Mouse (Mus musculus): ENCODE data around the gene Cnih2. TPM values are rescaled to one million over a fixed set of nuclear protein-coding genes. Genes with fewer than 3 reads are reported as not detected.

Gene Cnih2
- polyA plus RNA-seq (2012; ENCODE audit: insufficient read depth, insufficient read length, low replicate concordance, missing spikeins), result not detected in 2 replicates

DNA sequence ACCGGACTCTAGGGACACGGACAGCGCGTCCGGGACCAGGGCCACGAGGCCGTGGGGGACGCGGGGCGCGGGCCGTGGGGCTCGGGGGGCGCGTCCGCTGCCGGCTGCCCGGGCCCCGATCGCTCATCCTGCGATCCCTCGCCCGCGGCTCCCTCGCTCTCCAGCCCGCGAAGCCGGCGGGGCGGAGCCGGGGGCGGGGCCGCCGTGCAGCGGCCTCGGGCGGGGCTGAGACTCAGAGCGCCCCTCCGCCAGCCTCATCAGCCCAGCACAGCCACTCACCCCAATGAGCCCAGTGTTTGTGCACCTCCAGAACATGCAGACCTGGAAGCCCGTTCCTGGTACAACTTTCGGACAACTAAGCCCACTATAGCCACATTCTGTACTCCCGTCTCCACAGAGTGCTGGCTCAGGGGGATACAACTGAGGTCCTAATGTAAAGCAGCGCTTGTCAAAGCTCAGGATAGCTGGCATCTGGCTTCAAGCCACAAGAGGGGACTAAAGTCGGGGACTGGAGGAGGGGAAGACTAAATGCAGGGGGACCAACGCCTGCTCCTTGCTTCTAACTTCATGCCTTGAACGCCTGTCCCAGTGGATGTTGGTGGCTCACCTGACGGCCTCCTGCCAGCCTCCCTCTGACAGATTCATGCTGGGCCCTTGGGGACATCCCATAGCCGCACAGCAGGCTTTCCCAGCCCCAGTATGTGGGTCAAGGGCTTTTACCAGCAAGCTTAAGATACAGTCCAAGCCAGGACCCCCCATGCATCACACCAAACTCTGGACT is at the start of gene Cnih2:
Gene Cnih2, minus strand, starts transcription at position 159 of the 781 bp plus-strand sequence.
- peaks cover 45% of the 10 kb centered on the region for H3K4me1 ChIP-seq (ENCODE audit: control insufficient read depth, insufficient read depth, low read length)
- peak within 1 kb of the TSS; percentile 71 for H3K27ac ChIP-seq (ENCODE audit: insufficient read depth, low read depth, low read length)
- H3K4me3 ChIP-seq (ENCODE audit: insufficient read depth, low read depth, low read length), result peak within 1 kb of the TSS; percentile 94
- 3% methylated on average over 41 of the region's 48 CpGs for WGBS
- TF ChIP-seq CTCF (IDR thresholded peaks at IDR 0.05; ENCODE audit: insufficient read depth, low read depth, low read length) (no peak), POLR2A (IDR thresholded peaks at IDR 0.05; ENCODE audit: insufficient read depth, low read depth, low read length) (peak; percentile 31; the same call in 1 of the 2 replicates)

DNA sequence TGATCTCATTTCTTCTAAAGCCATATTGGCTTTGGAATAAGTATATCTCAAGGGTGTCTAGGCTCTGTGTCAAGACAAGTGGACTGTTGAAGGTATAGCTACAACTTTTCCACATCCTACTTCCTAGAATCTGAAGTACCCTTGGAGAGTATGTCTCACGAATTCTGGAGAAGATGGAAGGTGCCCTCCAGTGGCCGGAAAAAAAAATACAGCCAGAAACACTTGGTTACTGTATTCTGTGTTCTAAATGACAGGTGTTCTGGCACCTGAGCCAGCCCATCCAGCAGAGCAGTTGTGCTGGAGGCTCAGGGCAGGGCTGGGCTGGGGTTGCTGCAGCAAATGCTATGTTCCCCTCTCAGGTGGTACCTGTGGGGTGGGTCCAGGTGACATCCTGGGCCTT is 41.3 kb upstream of the Cnih2 start:
- 6% methylated on average over 2 of the region's 2 CpGs for WGBS
- no peak overlapping the region for H3K4me3 ChIP-seq (ENCODE audit: insufficient read depth, low read depth, low read length)
- TF ChIP-seq CTCF (IDR thresholded peaks at IDR 0.05; ENCODE audit: insufficient read depth, low read depth, low read length) (0 out of 2 replicates have a peak, but pooled peaks have one; percentile 33), POLR2A (IDR thresholded peaks at IDR 0.05; ENCODE audit: insufficient read depth, low read depth, low read length) (no peak)
- H3K4me1 ChIP-seq (ENCODE audit: control insufficient read depth, insufficient read depth, low read length), result no peaks in the 10 kb centered on the region
- H3K27ac ChIP-seq (ENCODE audit: insufficient read depth, low read depth, low read length), result no peak overlapping the region

DNA sequence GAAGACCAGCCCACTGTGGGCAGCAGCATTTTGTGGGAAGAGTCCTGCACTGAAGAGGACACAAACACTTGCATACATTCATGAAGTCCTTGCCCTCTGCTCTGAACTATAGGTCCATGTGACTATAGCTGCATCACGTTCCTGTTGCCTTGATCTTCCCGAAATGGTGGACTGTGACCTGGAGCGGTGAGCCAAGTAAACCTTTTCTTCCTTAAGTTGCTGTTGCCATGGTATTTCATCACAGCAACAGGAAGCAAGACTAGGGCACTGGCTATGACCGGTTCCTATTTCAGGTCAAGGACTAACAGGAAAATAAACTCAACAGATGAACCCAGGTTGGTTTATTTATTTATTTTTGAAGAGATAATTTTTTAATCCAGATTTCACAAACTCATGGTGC is 32.9 kb upstream of the Cnih2 start:
- WGBS, result 78% methylated on average over 4 of the region's 4 CpGs
- Histone ChIP-seq H3K4me3 (ENCODE audit: insufficient read depth, low read depth, low read length) (no peak overlapping the region), H3K4me1 (ENCODE audit: control insufficient read depth, insufficient read depth, low read length) (no peaks in the 10 kb centered on the region), H3K27ac (ENCODE audit: insufficient read depth, low read depth, low read length) (no peak overlapping the region)
- no peak for TF ChIP-seq CTCF (IDR thresholded peaks at IDR 0.05; ENCODE audit: insufficient read depth, low read depth, low read length)
- TF ChIP-seq POLR2A (IDR thresholded peaks at IDR 0.05; ENCODE audit: insufficient read depth, low read depth, low read length), result no peak

DNA sequence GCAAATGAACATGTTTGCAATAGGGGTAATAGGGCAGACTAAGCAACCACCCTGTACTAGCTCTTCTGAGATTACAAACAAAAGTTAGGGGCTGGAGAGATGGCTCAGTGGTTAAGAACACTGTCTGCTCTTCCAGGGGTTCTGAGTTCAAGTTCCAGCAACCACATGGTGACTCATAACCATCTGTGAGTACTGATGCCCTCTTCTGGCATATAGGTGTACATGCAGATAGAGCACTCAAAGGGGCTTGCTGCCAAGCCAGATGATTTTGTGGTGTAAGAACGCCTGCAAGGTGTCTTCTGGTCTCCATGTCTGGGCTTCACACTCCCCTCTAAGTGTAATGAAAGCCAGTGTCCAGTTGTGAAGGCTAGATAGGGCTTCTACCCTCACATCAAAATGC is 31.4 kb upstream of the Cnih2 start:
- TF ChIP-seq CTCF (IDR thresholded peaks at IDR 0.05; ENCODE audit: insufficient read depth, low read depth, low read length) (no peak), POLR2A (IDR thresholded peaks at IDR 0.05; ENCODE audit: insufficient read depth, low read depth, low read length) (no peak)
- no peaks in the 10 kb centered on the region for H3K4me1 ChIP-seq (ENCODE audit: control insufficient read depth, insufficient read depth, low read length)
- WGBS, result 46% methylated on average over 1 of the region's 1 CpGs
- no peak overlapping the region for H3K4me3 ChIP-seq (ENCODE audit: insufficient read depth, low read depth, low read length)
- no peak overlapping the region for H3K27ac ChIP-seq (ENCODE audit: insufficient read depth, low read depth, low read length)

DNA sequence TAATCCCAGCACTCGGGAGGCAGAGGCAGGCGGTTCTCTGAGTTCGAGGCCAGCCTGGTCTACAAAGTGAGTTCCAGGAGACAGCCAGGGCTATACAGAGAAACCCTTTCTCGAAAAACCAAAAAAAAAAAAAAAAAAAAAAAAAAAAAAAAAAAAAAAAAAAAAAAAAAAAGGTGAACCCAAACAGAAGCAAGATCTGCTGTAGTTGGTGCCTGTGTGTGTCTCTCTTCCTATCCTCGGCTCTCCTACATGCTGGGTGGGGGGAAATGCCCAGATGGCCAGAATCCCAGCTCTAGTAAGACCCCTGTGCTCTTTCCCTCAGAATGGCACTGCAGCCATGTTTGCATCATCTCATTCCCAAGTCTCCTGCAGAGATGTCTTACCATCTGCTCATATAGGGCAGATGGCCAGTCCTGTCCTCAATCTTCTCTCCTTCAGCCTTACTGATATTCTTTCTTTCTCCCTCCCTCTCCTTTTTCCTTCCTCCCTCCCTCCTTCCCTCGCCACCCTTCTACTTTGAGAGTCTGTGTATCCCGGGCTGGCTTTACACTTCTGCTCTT is 25.8 kb upstream of the Cnih2 start:
- 60% methylated on average over 7 of the region's 7 CpGs for WGBS
- H3K4me1 ChIP-seq (ENCODE audit: control insufficient read depth, insufficient read depth, low read length), result no peaks in the 10 kb centered on the region
- TF ChIP-seq POLR2A (IDR thresholded peaks at IDR 0.05; ENCODE audit: insufficient read depth, low read depth, low read length), result no peak
- TF ChIP-seq CTCF (IDR thresholded peaks at IDR 0.05; ENCODE audit: insufficient read depth, low read depth, low read length), result no peak
- H3K27ac ChIP-seq (ENCODE audit: insufficient read depth, low read depth, low read length), result no peak overlapping the region
- no peak overlapping the region for H3K4me3 ChIP-seq (ENCODE audit: insufficient read depth, low read depth, low read length)

DNA sequence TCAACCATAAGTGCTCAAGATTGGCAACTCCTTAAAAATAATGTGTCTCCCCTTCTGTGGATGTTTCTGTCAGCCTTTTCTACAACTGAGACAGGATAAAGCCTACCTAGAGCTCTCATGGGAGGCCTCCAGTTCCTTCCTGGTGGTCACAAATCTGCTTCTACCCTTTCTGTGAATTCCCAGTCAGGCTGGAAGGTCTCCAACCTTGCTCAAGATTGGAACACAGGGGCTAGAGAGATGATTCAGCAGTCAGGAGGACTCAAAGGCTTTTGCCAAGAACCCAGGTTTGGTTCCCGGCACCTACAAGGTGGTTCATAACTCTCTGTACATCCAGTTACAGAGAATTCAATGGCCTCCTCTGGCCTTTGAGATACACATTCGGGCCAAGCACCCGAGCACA is 24.9 kb upstream of the Cnih2 start:
- H3K4me3 ChIP-seq (ENCODE audit: insufficient read depth, low read depth, low read length), result no peak overlapping the region
- no peak overlapping the region for H3K27ac ChIP-seq (ENCODE audit: insufficient read depth, low read depth, low read length)
- 90% methylated on average over 3 of the region's 3 CpGs for WGBS
- H3K4me1 ChIP-seq (ENCODE audit: control insufficient read depth, insufficient read depth, low read length), result peaks cover 7% of the 10 kb centered on the region; the same call in 1 of the 2 replicates
- TF ChIP-seq POLR2A (IDR thresholded peaks at IDR 0.05; ENCODE audit: insufficient read depth, low read depth, low read length) (no peak), CTCF (IDR thresholded peaks at IDR 0.05; ENCODE audit: insufficient read depth, low read depth, low read length) (no peak)

DNA sequence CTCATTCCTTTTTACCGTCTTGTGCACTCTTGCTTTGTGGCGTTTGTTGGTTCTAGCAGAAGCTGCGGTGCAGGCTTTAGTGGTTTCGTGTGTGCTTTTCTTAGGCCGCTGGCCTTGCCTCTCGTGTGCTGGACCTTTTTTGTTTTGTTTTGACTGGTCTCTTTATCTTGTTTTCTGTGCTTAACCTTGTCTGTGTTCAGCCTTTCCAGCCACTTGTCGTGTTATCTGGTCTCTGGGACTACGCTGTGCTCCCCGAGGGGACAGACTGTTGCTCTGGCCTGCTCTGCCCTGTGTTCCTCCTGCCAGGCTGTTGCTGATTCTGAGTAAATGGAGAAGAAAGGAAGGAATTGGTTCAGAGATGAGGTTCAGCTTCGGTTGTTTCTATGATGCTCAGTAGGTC is 24.2 kb upstream of the Cnih2 start:
- 78% methylated on average over 10 of the region's 10 CpGs for WGBS
- TF ChIP-seq POLR2A (IDR thresholded peaks at IDR 0.05; ENCODE audit: insufficient read depth, low read depth, low read length) (no peak), CTCF (IDR thresholded peaks at IDR 0.05; ENCODE audit: insufficient read depth, low read depth, low read length) (no peak)
- H3K4me1 ChIP-seq (ENCODE audit: control insufficient read depth, insufficient read depth, low read length), result peaks cover 7% of the 10 kb centered on the region; the same call in 1 of the 2 replicates
- H3K27ac ChIP-seq (ENCODE audit: insufficient read depth, low read depth, low read length), result no peak overlapping the region
- H3K4me3 ChIP-seq (ENCODE audit: insufficient read depth, low read depth, low read length), result no peak overlapping the region

DNA sequence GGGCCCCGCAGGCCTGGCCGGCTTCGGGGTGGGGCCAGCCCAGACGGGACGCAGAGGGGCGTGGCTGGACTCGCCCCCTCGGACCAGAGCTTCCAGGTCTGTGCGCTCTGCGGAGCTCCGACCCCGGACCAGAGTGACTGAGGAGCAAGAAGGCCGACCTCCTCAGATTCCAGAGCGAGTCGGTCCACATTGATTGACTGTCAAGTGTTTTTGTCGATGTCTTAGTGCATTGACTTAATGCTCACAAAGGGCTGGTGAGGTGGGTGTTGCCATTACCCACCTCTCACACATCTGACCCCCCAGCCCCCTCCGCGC is 20.0 kb upstream of the Cnih2 start, which contains the start of gene Klc2:
Gene Klc2, minus strand, starts transcription at position 177 of the 315 bp plus-strand sequence.
- WGBS, result 1% methylated on average over 18 of the region's 18 CpGs
- H3K4me1 ChIP-seq (ENCODE audit: control insufficient read depth, insufficient read depth, low read length), result peaks cover 12% of the 10 kb centered on the region
- TF ChIP-seq POLR2A (IDR thresholded peaks at IDR 0.05; ENCODE audit: insufficient read depth, low read depth, low read length) (peak; percentile 12), CTCF (IDR thresholded peaks at IDR 0.05; ENCODE audit: insufficient read depth, low read depth, low read length) (peak; percentile 22; the same call in 1 of the 2 replicates)
- peak within 1 kb of the TSS; percentile 96 for H3K4me3 ChIP-seq (ENCODE audit: insufficient read depth, low read depth, low read length)
- peak within 1 kb of the TSS; percentile 68; the same call in 1 of the 2 replicates for H3K27ac ChIP-seq (ENCODE audit: insufficient read depth, low read depth, low read length)
